Mouse (Mus musculus): ENCODE data around the gene Wwc1.
"Not testable (repeated sequence)": the region's sequence is repeated elsewhere in the genome, so short reads cannot be mapped to it uniquely, and the experiment has no call there.

Wwc1 gene

DNA sequence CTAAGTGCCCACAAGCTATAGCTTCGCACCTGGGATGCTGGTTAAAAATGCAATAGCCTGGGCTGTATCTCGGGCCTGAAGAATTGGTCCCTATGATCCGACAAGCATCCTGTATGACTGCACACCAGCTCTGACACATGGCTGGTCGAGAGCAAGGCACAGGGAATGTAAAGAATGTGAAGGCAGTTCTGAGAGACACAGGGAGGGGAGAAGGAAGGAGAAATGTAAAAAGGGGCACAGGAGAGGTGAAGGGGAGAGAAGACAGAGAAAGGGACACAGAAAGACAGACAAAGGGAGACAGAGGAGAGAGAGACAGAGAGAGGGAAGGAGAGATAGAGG lies 101.8 kb downstream of the Wwc1 start:
- DNase-seq (ENCODE audit: low spot score), result no peak

DNA sequence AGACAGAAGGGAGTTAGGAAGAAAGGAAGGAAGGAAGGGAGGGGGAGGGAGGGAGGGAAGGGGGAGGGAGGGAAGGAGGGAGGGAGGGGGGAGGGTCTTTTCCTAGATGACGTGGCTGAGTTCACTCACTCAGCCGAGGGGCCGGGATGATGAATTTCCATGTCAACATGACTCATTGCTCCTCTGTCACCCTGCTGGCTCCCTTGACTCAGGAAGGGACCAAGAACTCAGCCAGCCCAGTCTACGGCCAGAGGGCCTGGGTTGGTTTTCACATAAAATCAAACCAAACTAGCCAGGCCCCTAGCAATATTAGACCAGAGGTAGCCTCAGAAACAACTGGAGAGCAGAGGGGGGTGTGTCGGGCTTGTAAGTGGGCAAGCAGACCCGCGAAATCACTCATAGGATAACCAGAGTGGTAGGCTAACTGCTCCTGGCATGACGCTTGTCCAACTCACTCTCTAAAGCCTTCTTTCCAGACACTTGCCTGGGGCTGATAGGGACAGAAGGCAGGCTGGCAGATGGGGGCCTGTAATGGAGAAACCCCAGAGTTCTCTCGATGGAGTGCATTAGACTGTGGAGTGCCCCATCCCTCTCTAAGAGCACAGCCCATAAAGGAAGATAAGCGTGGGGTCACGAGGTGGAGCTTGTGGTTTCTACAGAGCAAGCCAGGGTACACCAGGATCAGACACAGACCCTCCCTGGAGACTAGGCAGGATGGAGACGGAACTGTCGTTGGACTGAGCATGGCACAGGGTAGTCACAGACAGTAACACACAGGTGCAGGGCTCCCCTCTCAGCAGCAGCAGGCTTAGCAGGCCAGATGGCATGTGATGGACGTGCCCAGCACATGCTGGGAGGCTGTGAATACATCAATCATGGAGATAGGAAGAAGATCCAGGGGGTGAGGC lies 102.4 kb downstream of the Wwc1 start:
- DNase-seq (ENCODE audit: low spot score), result peak; percentile 71

DNA sequence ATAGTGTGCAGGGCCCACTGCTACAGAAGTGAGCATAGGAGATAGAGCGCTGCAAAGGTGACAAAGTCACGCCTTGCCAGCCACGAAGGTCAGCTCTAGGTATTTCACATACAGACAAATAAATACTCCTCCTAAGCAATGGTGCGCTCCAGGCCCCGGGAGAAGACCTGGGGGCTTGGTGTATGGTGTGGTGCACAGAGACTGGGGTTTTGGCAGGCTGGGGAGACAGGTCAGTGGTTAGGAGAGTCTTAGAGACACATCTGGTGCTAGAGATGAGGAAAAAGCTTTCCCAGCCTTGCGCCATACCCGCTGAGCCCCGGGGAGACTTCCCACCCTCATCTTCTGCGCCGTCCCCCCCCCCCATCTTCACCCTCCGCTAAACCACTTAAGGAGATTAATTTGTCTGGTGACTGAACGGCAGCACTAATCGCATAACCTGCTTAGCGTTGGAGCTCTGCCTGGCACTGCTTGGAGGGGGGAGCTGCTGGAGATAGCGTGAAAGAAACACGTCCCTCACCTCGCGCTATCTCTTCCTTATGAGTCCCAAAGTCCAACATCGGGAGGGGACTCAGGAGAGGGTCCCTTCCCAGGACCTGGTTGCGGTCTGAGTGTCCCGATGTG lies 106.6 kb downstream of the Wwc1 start:
- DNase-seq (ENCODE audit: low spot score), result no peak

DNA sequence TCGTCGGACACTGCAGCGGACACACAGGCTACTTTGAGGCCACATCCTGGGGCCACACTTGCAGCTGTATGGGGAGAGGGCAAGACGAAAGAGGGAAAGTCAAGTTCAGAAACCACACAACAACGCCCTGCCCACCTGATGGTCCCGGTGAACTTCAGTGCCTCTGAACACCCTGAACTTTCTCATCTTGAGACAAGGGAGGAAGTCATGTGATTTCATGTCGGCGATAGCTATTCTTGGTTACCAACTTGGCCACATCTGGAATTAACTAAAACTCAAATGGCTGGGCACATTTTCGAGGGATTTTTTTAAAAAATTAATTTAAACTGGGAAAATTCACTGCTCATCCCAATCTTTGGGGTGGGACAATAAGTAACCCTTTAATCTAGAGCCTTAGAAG lies 109.4 kb downstream of the Wwc1 start:
- no peak for DNase-seq (ENCODE audit: low spot score)

DNA sequence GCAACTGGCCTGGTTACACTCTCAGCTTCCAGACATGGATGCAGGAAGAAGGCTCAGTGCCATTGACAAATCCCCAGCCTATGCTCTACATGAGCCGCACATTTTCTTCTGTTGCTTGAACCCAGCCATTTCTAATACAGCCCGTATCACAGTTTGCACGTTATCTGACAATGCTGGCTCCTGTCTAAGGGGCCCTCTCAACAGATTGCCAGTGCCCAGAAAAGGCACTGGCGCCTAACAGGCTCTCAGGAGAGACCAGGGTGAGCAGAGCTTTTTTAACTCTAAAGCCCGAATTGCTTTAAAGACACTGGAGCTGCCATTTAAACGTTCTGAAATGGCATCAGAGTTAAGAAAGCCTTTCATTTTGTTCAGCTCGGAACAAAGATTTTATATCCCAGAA lies 114.2 kb downstream of the Wwc1 start:
- DNase-seq (ENCODE audit: low spot score), result no peak

DNA sequence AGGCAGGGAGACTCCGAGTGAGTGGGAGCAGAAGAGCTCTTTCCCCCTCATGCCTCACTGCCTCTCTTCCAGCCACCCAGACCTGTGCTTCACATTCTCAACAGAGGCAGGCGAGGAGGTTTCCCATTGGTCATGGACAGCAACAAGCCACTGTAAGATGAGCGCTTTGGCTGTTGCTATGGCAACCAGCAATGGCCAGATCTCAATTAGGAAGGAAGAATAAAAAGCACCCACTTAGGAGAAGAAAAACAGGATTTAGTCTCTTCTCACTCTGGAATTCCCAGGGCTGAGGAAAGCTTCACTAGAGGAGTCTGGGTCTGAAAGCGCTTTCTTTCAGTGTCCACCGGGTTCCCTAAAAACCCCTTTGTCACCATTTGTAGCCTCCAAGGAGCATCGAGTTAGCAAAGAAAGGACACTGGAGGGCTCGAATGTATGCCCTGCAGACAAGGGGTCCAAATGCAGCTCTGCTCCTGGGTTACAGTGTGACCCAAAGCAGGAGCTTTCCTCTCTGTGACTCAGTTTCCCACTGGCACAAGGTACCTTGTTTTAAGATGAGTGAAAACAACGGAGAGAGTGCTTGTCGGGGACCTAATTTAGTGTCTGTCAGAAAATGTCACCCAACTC lies 115.2 kb downstream of the Wwc1 start:
- DNase-seq (ENCODE audit: low spot score), result peak; percentile 85

DNA sequence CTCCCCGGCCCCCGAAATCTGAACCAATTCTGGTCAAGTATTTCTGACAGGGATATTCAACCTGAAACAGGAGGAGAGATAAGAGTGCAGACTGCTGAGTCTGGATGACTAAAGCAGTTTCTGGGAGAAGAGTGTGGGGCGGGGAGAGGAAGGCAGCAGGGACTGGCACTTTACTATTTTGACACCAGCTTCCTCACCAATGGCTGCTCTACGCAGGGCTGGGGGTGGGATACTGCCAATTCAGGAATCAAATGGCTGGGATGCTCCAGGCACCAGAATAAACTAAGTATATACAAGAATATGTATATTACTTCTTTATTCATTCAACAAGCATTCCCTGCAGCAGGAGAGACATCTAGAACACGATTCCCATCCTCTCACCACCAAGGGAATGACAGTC lies 116.7 kb downstream of the Wwc1 start:
- no peak for DNase-seq (ENCODE audit: low spot score)

DNA sequence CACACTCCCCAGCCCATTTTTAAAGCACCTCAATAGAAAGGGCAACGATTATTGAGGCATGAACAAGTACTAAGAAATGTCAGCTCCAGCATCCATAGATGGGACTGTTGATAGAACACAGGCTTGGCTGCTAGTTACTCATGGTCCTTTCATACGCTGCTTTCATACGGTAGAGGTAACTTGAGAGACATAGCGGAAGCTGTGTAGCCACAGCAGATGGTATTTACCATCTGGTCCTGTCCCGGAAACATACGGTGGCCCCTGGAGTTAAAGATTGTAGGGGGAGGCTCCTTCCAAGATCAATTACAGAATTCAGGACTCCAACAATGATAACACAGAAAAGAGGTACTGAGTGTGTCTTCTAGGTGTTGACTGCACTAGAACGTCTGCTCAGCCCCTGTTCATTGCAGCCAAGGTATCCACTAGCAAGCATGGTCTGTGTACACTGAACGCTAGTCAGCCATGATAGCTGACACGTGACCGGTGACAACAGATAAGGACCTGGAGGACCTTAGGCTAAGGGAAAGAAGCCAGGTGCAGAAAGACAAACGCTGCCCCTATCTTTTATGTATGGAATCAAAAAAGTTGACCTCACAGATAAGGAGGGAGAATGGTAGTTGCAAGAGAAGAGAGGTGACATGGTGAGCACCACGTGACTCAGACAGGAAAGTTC lies 122.8 kb downstream of the Wwc1 start:
- DNase-seq (ENCODE audit: low spot score), result no peak

DNA sequence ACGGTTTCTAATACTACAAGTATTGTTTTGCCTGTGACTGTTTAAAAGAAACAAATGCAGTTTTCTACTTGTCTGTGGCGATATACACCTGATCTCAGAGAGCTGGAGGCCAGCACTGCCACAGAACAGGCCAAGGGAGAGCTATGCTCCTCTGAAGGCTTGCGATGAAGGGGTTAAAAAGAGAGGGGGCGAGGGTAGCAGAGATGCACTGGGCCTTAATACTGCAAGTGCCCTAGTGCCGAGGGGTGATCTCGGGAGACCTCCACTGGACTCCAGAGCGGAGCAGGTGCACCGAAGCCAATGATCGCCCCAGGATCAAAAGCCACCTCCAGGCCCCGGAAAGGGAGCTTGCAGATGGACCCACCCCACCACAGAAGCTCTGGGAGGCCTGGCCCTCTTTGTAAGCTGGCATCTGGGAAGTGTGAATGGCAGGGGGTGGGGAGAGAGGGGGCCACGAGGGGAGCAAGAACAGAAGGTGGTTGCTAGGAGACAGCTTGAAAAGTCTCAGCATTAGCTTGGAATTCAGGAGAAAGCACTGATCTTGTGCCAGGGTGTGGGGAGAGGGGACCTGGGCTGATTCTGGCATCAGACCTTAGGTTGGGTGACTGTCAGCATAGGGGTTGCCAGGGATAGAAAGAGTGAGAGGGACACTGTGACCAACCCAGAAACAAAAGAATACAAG lies 123.8 kb downstream of the Wwc1 start:
- peak; percentile 39 for DNase-seq (ENCODE audit: low spot score)

DNA sequence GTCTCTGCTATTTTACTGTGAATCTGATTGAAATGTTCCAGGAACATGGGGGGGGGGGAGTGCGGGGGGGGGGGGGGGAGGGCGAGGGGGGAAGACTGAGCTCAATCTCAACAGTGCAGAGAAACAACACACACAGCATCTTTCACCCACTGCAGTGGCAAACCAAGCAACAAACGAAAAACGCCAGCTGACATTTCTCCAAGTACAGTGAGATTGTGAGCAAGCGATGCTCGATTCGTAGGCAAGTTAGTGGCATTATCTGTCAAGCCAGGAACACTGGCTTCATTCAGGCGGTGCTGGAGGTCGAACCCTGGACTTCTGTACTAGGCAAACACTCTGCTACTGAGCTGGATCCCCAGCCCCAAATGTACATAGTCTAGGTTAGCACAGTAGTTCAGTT lies 124.8 kb downstream of the Wwc1 start:
- DNase-seq (ENCODE audit: low spot score), result no peak

DNA sequence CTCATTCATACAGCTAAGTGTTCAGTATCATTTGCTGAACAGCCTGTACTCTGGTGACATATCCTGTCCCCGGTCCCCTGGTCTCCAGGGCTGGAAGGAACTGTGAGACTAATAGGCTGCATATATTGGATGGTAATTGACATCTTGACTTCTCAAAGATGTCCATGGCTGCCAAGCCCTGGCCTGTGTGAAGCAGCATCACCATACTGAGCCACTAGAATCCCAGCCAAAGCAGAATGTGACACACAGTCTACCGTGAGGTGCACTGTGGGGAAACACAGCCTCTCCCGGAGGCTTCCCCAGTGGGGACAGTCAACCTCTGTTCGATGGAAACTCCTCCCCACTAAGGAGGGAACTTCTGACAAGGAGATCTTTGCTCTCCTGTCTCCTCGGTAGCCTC lies 125.4 kb downstream of the Wwc1 start:
- DNase-seq (ENCODE audit: low spot score), result no peak

DNA sequence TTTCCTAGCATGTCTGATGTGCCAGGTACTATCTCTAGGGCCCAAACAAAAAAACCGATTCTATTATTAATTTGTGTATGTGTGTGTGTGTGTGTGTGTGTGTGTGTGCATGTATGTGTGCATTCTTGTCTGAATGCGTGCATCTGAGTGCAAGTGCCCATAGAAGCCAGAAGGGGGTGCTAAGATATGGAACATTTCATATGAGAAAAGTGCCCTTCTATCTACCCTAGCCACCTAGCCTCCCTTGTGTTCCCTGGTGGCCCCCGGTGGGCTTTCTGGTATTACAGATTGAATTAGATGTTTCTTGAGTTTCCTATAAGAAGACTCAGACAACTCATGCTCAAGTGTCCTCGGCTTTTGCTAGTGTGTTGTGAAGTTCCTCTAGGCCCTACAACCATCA lies 126.7 kb downstream of the Wwc1 start:
- DNase-seq (ENCODE audit: low spot score), result no peak

DNA sequence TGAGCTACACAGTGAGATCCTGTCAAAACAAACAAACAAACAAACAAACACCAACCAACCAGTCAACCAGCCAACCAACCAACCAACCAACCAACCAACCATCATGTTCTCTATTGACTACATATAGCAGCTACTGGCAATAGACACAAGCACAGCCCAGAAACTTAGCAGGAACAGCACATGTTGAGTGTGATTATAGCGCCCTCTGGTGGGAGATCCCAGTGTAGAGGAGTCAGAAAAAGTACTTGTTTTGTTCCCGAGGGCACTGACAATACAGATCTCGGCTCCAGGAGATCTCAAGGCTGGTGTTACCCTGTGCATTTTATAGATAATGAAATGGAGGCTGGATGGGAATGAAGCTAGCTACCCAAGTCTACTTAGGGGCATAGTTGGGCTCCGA lies 127.6 kb downstream of the Wwc1 start:
- peak; percentile 80 for DNase-seq (ENCODE audit: low spot score)

DNA sequence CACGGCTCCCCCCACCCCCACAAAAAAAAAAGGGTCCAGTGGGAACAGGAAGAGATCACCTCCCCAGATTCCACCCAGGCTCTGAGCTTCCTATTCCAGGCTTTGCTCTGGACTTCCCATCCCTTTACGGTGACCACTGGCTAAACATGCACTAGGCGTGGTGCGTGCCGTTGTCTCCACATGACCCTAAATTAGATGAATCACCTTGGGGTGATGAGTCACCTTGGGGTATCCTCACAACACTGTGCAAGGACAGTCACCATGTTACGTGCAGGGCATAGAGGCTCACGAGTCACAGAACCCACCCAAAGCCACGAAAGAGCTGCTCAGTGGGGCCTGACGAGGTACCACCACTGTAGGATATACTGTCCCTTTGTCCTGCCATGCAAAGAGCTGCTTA lies 136.0 kb downstream of the Wwc1 start:
- DNase-seq (ENCODE audit: low spot score), result peak; percentile 61

DNA sequence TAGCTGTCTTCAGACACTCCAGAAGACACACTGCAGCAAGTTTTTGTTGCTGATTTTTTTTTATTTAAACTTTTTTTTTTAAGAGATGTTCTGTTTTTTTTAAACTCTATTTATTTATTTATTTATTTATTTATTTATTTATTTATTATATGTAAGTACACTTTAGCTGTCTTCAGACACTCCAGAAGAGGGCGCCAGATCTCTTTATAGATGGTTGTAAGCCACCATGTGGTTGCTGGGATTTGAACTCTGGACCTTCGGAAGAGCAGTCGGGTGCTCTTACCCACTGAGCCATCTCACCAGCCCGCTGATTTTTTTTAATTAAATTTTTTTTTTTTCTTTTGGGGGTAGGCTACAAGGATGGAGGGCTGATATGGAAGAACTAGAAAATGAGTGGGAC lies 137.8 kb downstream of the Wwc1 start:
- DNase-seq (ENCODE audit: low spot score), result not testable (repeated sequence)

DNA sequence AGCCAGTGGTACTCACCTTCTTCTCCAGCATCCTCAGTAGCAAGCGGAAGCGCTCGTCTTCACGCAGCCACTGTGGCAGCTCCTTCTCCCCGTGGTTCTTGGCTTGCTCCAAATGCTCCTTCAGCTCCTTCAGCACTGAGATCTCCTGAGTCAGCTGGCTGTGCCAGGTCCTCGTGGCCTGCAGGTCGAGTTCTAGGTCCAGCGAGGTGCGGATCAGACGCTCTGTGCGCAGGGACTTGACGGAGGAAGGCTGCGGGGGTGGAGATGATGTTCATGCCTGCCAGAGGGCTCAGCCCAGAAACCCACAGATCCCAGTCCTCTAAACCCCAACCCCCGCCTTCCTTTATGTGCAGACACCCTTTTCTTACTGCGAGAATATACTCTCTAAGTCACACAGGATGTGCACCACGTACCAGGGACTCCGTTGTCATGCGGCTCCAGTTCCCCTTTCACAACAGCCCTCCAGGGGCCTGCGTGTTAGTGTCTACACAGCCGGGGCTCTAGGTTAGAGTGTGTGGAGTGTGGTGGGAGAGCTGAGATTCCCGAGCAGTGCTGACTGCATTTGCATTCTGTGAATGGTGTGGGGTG lies 138.5 kb downstream of the Wwc1 start:
- DNase-seq (ENCODE audit: low spot score), result no peak

DNA sequence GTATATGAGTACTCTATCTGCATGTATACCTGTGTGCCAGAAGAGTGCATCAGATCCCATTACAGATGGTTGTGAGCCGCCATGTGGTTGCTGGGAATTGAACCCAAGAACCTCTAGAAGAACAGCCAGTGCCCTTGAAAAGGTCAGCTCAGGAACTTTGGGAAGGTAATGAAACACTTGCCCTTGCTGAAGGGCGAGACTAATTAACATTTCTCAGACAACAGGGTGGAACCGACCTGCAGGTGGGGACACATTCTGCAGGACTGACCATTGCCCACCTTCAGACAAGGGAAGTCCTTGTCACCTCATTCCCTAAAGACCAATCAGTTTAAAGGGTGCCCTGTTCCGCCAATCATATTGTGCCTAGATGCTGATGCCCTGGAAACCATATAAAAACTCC lies 139.5 kb downstream of the Wwc1 start:
- not testable (repeated sequence) for DNase-seq (ENCODE audit: low spot score)

DNA sequence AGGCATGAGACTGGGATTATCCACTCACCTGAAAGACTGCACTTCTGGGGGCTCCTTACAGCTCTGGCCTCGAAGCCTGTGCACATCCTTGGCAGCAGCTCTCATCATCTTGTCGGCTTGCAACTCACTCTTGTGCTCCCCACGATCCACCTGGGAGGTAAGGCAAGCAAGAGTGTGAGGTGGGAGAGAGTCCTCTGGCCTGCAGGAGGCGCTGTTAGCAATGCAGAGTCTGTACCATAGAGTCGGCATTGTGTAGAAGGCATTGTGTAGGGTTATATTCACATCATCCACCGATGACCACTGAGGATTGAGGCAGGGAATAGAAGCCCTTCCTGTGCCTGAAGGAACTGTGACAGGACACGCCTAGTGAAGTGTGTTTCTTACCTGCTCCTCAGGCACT lies 140.0 kb downstream of the Wwc1 start:
- no peak for DNase-seq (ENCODE audit: low spot score)

DNA sequence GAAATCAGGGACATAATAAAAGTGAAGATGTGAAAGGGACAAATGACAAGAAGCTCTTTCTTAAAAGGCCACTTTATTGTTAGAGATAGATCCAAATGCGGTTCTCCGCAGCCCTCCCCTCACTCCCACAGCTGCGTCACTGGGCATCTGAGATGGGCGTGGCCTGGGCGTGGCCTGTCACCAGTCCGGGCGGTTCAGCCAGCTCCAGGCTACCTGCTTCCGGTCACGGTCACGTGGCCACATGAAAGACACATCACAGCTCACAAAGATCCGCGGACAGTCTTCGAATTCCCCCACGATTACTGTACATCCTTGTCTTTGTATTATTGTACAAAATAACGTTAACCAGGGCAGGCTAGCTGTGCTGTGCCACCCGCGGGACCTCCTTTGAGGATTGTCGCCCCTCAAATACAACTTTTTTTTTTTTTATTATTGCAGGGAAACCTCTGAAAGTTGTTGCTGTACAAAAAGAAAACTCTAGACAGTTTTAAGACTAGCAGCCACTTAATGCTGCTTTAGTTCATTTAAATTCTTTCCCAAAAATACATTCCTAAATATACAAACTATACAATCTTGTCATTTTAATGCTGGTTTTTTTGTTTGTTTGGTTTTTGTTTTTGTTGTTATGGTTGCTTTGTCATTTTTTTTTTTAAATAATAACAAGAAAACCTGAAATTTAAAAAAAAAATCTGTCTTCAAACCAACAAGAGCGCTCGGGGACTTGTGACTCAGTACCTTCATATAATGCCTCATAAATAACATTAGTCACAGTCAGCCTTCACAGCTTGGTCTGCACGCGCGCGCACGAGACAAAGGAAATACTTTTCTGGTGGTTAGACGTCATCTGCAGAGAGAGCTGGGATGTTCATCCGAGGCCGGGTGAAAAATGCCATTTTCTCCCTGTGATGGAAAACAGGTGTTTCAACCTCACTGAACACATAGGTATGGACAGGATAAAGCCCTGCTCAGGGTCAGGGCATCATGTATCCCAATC lies 141.7 kb downstream of the Wwc1 start:
- DNase-seq (ENCODE audit: low spot score), result peak; percentile 97

Data from MN1 (cell line).